Mouse (Mus musculus): ENCODE measurements at regions not wholly inside any gene's neighbourhood (a gene's known extent, or its start where the extent isn't known, plus 50 kb on each side); places are given as distances from the start of the nearest gene placed in this dataset.

DNA sequence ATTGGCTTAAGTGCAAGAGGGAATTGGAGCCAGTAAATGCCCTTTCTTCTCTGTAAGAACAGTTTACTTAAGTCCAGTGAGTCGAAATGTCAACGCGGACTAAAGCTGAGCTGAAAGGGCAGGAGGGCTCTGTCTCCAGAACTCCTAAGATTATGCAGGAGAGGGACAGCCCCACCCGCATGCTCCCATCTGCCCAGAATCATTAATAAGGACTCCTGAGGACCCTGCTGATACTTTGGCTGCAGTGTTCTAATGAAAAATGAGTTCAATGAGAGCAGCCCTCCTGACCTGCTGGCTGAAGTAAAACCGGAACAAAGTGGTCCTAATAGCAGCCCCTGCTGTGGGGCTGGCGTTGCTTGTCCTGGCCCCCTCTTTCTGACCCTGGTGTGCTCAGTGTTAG lies 187.8 kb downstream of the Ajap1 start:
- TF ChIP-seq CTCF (IDR thresholded peaks at IDR 0.05; ENCODE audit: insufficient read depth, low read length) (no peak), POLR2A (IDR thresholded peaks at IDR 0.05; ENCODE audit: borderline replicate concordance, extremely low read depth, low read depth, low read length) (no peak)
- 47% methylated on average over 6 of the region's 6 CpGs for WGBS
- no peak overlapping the region for H3K4me3 ChIP-seq (replicated peaks; ENCODE audit: extremely low read depth, low read depth, low read length)

GRCm38 (mm10) chr4:153293137-153293536 lies 189.5 kb downstream of the Ajap1 start:
- no peak for DNase-seq
- Histone ChIP-seq H3K4me1 (ENCODE audit: control insufficient read depth, insufficient read depth, low read length) (no peaks in the 10 kb centered on the region), H3K4me3 (replicated peaks; ENCODE audit: extremely low read depth, low read depth, low read length) (no peak overlapping the region)
- WGBS = 37% methylated on average over 3 of the region's 3 CpGs
- TF ChIP-seq POLR2A (IDR thresholded peaks at IDR 0.05; ENCODE audit: borderline replicate concordance, extremely low read depth, low read depth, low read length) (no peak), CTCF (IDR thresholded peaks at IDR 0.05; ENCODE audit: insufficient read depth, low read length) (no peak)

More for the DNA sequence above, 187.8 kb downstream of the Ajap1 start:
- no peak for DNase-seq
- H3K4me1 ChIP-seq (ENCODE audit: control insufficient read depth, insufficient read depth, low read length) = no peaks in the 10 kb centered on the region

DNA sequence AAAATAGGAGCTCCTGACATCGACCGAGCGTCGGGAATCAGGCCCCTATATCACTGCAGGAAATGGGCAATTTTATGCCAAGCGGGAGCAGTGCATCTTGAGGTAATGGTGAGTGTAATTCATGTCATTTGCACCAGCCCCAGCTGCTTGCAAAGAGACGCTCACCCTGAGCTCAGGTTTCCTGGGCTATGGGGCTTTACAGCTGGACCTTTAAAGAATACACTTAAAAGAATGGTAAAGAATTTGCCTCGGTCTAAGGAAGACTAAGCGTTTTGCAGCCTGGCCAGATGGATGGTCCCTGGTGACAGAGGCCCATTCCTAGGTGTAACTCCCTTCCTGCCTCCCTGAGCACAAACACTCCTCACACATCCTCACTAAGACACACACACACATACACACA lies 194.2 kb downstream of the Ajap1 start:
- no peak for TF ChIP-seq CTCF (IDR thresholded peaks at IDR 0.05; ENCODE audit: insufficient read depth, low read length)
- TF ChIP-seq POLR2A (IDR thresholded peaks at IDR 0.05; ENCODE audit: borderline replicate concordance, extremely low read depth, low read depth, low read length) = no peak
- WGBS = 80% methylated on average over 8 of the region's 8 CpGs
- no peak overlapping the region for H3K4me3 ChIP-seq (replicated peaks; ENCODE audit: extremely low read depth, low read depth, low read length)

DNA sequence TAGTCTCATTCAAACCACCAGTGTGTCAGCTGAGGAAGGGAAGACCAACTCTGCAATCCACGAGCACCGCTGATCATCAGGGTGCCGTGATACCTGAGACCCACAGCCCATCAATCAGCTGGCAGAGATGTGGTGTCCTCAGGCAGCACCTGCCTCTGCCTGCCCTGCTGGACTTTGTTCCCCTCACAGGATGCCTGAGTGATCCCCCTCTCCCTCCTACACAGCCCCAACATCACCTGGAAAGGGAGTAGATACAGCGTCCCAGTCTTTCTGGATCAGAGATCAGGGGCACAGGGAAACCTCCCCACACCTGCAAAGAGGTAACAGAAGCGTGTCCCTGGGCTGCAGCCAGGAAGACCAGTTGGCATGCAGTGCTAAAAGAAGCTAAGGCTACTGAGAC lies 198.4 kb downstream of the Ajap1 start:
- H3K4me1 ChIP-seq (ENCODE audit: control insufficient read depth, insufficient read depth, low read length) = no peaks in the 10 kb centered on the region
- no peak for DNase-seq
- H3K4me3 ChIP-seq (replicated peaks; ENCODE audit: extremely low read depth, low read depth, low read length) = no peak overlapping the region
- 87% methylated on average over 5 of the region's 5 CpGs for WGBS
- TF ChIP-seq POLR2A (IDR thresholded peaks at IDR 0.05; ENCODE audit: borderline replicate concordance, extremely low read depth, low read depth, low read length) = no peak
- TF ChIP-seq CTCF (IDR thresholded peaks at IDR 0.05; ENCODE audit: insufficient read depth, low read length) = no peak

More for the DNA sequence above, 194.2 kb downstream of the Ajap1 start:
- DNase-seq = no peak
- H3K4me1 ChIP-seq (ENCODE audit: control insufficient read depth, insufficient read depth, low read length) = no peaks in the 10 kb centered on the region

- no peak overlapping the region for H3K4me3 ChIP-seq (replicated peaks; ENCODE audit: extremely low read depth, low read depth, low read length)
- no peak for TF ChIP-seq POLR2A (IDR thresholded peaks at IDR 0.05; ENCODE audit: borderline replicate concordance, extremely low read depth, low read depth, low read length)
- no peak for TF ChIP-seq CTCF (IDR thresholded peaks at IDR 0.05; ENCODE audit: insufficient read depth, low read length)
- 47% methylated on average over 5 of the region's 5 CpGs for WGBS
- no peaks in the 10 kb centered on the region for H3K4me1 ChIP-seq (ENCODE audit: control insufficient read depth, insufficient read depth, low read length)
- DNase-seq = no peak
Observed at GRCm38 (mm10) chr4:153276571-153276970, 206.0 kb downstream of the Ajap1 start.

DNA sequence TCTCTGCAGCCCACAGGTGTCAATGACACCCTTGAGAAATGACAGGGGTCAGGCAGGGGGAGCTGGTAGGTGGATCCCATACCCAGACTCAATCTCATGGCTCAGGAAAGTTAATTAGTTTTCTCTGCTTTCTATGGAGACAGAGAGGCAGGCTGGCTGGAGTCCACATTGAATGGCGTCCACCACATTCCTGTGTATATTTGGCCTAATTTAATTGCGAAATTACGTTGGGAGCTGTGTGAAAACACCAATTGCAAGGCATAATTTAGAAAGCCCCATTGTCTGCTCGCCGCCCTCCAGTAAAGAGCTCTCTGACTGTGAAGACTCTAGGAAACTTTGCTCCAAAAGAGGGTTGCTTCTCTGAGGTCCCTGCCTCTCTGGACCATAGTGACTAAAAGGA lies 211.2 kb downstream of the Ajap1 start:
- TF ChIP-seq POLR2A (IDR thresholded peaks at IDR 0.05; ENCODE audit: borderline replicate concordance, extremely low read depth, low read depth, low read length) = no peak
- TF ChIP-seq CTCF (IDR thresholded peaks at IDR 0.05; ENCODE audit: insufficient read depth, low read length) = no peak
- H3K4me1 ChIP-seq (ENCODE audit: control insufficient read depth, insufficient read depth, low read length) = no peaks in the 10 kb centered on the region
- no peak overlapping the region for H3K4me3 ChIP-seq (replicated peaks; ENCODE audit: extremely low read depth, low read depth, low read length)
- DNase-seq = no peak
- 61% methylated on average over 5 of the region's 5 CpGs for WGBS

DNA sequence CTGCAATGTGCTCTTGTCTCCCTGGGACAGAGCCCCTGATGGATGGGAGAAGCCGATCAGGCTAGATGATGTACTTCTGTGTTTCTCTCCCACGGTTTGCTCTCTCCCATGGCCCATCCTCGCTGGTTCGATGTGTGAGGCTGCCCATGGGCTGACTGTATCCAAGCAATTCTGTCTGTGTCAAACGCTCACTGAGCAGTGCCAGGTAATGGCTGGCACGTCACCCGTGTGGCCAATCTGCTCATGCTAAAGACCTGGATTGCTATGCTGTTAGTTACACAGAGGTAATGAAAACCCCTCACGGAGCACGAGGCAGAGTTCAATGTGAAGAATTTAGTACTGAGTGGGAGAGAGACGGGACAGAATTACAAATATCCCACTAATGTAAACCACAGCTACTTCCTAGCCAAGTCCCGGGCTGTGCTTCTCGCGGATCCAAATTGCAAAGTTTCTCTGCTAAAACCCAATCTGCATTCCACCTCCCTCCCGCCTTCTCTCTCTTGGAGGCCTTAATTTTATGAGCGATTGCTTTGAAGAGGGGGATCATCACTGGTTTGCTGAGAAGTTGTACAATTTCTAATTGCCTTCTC lies 219.3 kb downstream of the Ajap1 start:
- TF ChIP-seq CTCF (IDR thresholded peaks at IDR 0.05; ENCODE audit: insufficient read depth, low read length) (no peak), POLR2A (IDR thresholded peaks at IDR 0.05; ENCODE audit: borderline replicate concordance, extremely low read depth, low read depth, low read length) (no peak)
- 66% methylated on average over 15 of the region's 15 CpGs for WGBS
- no peak for DNase-seq
- Histone ChIP-seq H3K4me1 (ENCODE audit: control insufficient read depth, insufficient read depth, low read length) (no peaks in the 10 kb centered on the region), H3K4me3 (replicated peaks; ENCODE audit: extremely low read depth, low read depth, low read length) (no peak overlapping the region)

- Histone ChIP-seq H3K4me3 (replicated peaks; ENCODE audit: extremely low read depth, low read depth, low read length) (no peak overlapping the region), H3K4me1 (ENCODE audit: control insufficient read depth, insufficient read depth, low read length) (no peaks in the 10 kb centered on the region)
- 66% methylated on average over 14 of the region's 14 CpGs for WGBS
- TF ChIP-seq POLR2A (IDR thresholded peaks at IDR 0.05; ENCODE audit: borderline replicate concordance, extremely low read depth, low read depth, low read length) (no peak), CTCF (IDR thresholded peaks at IDR 0.05; ENCODE audit: insufficient read depth, low read length) (no peak)
- DNase-seq = no peak
Observed at GRCm38 (mm10) chr4:153260941-153261557, 221.6 kb downstream of the Ajap1 start.

DNA sequence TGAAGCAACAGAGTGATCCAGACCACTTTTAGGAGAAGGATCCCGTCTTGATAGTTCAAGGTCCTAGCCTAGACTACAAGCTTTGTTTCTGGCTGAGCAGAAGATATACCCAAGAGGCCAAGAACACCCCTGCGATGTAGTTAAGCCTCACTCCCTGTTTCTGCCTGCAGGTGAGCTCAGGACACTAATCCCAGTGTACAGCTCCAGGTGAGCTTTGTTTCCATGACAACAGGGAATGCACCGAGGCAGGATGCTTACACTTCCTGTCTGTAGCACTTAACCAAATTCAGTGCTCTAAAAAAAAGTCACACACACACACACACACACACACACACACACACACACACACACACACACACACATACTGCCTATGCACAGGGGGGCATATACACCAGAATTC lies 230.7 kb downstream of the Ajap1 start:
- DNase-seq = no peak
- 65% methylated on average over 3 of the region's 3 CpGs for WGBS
- TF ChIP-seq POLR2A (IDR thresholded peaks at IDR 0.05; ENCODE audit: borderline replicate concordance, extremely low read depth, low read depth, low read length) (no peak), CTCF (IDR thresholded peaks at IDR 0.05; ENCODE audit: insufficient read depth, low read length) (no peak)
- H3K4me3 ChIP-seq (replicated peaks; ENCODE audit: extremely low read depth, low read depth, low read length) = no peak overlapping the region
- no peaks in the 10 kb centered on the region for H3K4me1 ChIP-seq (ENCODE audit: control insufficient read depth, insufficient read depth, low read length)

- no peak for TF ChIP-seq CTCF (IDR thresholded peaks at IDR 0.05; ENCODE audit: insufficient read depth, low read length)
- TF ChIP-seq POLR2A (IDR thresholded peaks at IDR 0.05; ENCODE audit: borderline replicate concordance, extremely low read depth, low read depth, low read length) = no peak
- 63% methylated on average over 8 of the region's 8 CpGs for WGBS
- H3K4me3 ChIP-seq (replicated peaks; ENCODE audit: extremely low read depth, low read depth, low read length) = no peak overlapping the region
- no peaks in the 10 kb centered on the region for H3K4me1 ChIP-seq (ENCODE audit: control insufficient read depth, insufficient read depth, low read length)
- no peak for DNase-seq
Observed at GRCm38 (mm10) chr4:153251311-153251710, 231.3 kb downstream of the Ajap1 start.
